Mouse (Mus musculus): ENCODE data around the gene Tex19.2. TPM values are rescaled to one million over a fixed set of nuclear protein-coding genes. Genes with fewer than 3 reads are reported as not detected.
"Not testable (repeated sequence)": the region's sequence is repeated elsewhere in the genome, so short reads cannot be mapped to it uniquely, and the experiment has no call there.

The Tex19.2 gene
- polyA plus RNA-seq, 1 experiment = not detected

DNA sequence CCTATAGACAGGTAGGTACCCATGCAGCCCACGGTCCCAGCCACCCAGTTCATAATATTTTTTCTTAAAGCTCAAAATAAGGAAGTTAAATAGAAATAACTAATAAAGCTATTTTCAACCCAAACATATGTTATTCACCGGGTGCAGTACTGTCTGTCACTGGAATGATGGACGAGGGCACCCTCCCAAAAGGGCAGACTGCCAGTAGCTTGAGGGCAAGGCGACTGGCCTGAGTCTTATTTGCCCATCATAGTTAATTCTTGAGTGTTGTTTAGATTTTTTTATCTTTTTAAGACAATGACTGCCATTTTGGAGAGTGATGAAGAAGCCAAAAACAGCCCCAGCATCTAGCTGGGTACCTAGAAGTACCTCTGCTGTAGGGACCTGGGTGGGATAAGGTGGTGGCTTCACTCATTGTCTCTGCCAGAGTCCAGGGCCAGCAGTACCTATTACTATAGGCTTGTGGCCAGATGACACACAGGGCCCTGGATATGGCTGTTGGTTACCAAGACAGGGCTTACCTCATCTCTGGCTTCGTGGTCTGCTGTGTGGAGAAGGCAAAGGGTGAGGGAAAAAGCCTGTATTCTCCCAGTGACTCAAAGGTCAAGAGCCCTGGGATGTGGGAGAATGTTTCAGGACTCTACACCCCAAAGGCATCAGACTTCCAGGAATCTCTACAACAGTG is 6.2 kb downstream of the Tex19.2 start:
- no peak for TF ChIP-seq POLR2A (IDR thresholded peaks at IDR 0.05; ENCODE audit: borderline replicate concordance, low read depth, low read length)
- TF ChIP-seq CTCF (IDR thresholded peaks at IDR 0.05; ENCODE audit: low read depth, low read length) = no peak
- H3K4me3 ChIP-seq (ENCODE audit: insufficient read depth, low read length) = no peak overlapping the region
- H3K4me1 ChIP-seq (ENCODE audit: control insufficient read depth, insufficient read depth, low read length) = no peaks in the 10 kb centered on the region

DNA sequence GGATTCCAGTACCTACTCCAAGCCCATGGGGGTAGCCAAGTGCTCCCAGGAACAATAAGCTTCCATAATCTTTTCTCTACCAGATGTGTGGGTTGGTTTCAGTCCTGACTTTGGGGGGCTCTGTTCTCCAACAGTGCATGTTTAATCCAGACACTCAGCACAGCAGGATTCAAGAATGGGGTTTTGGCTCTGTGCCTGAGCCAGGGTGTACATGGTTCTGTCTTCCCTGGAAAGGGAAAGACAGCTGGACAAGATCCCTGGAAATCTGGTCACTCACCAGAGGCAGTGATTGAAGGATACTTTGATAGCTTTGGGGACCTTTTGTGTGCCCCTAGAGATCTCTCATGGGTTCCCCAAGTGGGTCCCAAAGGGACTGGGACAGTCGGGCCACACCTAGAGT is 6.9 kb downstream of the Tex19.2 start:
- TF ChIP-seq CTCF (IDR thresholded peaks at IDR 0.05; ENCODE audit: low read depth, low read length) = no peak
- no peak for TF ChIP-seq POLR2A (IDR thresholded peaks at IDR 0.05; ENCODE audit: borderline replicate concordance, low read depth, low read length)
- no peak overlapping the region for H3K27ac ChIP-seq (ENCODE audit: insufficient read depth, low read depth, low read length)
- no peak overlapping the region for H3K4me3 ChIP-seq (ENCODE audit: insufficient read depth, low read length)
- no peaks in the 10 kb centered on the region for H3K4me1 ChIP-seq (ENCODE audit: control insufficient read depth, insufficient read depth, low read length)

More for the DNA sequence above, 6.2 kb downstream of the Tex19.2 start:
- H3K27ac ChIP-seq (ENCODE audit: insufficient read depth, low read depth, low read length) = no peak overlapping the region

DNA sequence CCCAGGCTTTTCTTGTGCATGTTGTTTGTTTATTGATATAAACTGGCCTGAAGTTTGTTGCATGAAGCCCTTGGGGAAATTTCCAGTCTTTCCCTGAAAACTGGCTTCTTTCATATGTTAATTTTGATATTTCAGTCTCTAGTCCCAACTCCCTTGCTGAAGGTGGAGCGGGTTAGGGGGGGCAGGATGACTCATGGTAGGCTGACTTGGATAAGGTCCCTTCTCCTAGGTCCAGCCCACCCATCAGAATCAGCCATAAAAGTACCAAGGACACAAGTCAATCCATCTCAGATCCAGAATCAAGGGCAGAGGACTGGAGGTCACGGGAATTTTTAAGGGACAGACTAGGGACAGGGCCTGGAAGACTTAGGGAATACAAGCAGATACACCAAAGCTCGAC is 7.4 kb downstream of the Tex19.2 start:
- TF ChIP-seq CTCF (IDR thresholded peaks at IDR 0.05; ENCODE audit: low read depth, low read length) (no peak), POLR2A (IDR thresholded peaks at IDR 0.05; ENCODE audit: borderline replicate concordance, low read depth, low read length) (no peak)
- H3K27ac ChIP-seq (ENCODE audit: insufficient read depth, low read depth, low read length) = no peak overlapping the region
- H3K4me1 ChIP-seq (ENCODE audit: control insufficient read depth, insufficient read depth, low read length) = no peaks in the 10 kb centered on the region
- no peak overlapping the region for H3K4me3 ChIP-seq (ENCODE audit: insufficient read depth, low read length)

DNA sequence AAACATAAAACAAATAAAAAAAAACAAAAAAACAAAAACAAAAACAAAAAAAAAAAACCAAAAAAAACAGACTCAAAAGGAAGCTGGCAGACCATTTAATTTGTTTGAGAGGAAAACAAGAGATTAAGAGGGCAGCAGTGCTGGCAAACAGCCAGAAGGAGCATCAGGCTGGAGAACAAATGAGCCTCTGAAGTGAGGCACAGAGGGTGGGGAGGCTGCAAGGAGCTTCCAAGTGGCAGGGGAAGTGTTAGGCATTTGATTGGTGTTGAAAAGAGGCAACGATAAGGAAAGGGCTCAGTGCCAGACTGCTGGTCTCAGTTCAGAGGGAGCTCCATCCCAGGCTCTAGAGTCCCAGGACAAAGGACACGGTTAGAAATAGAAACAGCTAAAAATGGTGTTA is 8.5 kb downstream of the Tex19.2 start:
- Histone ChIP-seq H3K27ac (ENCODE audit: insufficient read depth, low read depth, low read length) (no peak overlapping the region), H3K4me3 (ENCODE audit: insufficient read depth, low read length) (no peak overlapping the region), H3K4me1 (ENCODE audit: control insufficient read depth, insufficient read depth, low read length) (no peaks in the 10 kb centered on the region)
- TF ChIP-seq CTCF (IDR thresholded peaks at IDR 0.05; ENCODE audit: low read depth, low read length) = no peak
- TF ChIP-seq POLR2A (IDR thresholded peaks at IDR 0.05; ENCODE audit: borderline replicate concordance, low read depth, low read length) = no peak

DNA sequence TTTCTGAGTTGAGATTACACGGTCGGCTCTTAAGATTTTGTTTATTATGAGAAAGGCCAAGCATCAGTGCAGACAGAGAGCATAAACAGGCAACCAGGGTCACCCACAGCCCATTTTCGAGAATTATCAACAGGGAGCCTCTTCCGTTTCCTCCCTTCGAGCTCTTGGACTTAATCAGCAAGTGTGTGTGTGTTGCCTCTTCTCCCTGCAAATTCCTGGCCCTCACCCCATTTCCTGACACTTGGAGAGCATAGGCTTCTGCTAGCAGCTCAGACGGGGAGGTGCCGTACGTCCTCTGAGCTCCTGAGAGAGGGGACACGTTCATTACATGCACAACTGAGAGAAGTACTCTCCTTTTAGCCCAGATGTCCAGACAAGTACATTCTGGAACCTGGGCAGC is 10.4 kb downstream of the Tex19.2 start:
- H3K4me3 ChIP-seq (ENCODE audit: insufficient read depth, low read length) = no peak overlapping the region
- no peak overlapping the region for H3K27ac ChIP-seq (ENCODE audit: insufficient read depth, low read depth, low read length)
- no peak for TF ChIP-seq POLR2A (IDR thresholded peaks at IDR 0.05; ENCODE audit: borderline replicate concordance, low read depth, low read length)
- no peak for TF ChIP-seq CTCF (IDR thresholded peaks at IDR 0.05; ENCODE audit: low read depth, low read length)
- H3K4me1 ChIP-seq (ENCODE audit: control insufficient read depth, insufficient read depth, low read length) = no peaks in the 10 kb centered on the region

DNA sequence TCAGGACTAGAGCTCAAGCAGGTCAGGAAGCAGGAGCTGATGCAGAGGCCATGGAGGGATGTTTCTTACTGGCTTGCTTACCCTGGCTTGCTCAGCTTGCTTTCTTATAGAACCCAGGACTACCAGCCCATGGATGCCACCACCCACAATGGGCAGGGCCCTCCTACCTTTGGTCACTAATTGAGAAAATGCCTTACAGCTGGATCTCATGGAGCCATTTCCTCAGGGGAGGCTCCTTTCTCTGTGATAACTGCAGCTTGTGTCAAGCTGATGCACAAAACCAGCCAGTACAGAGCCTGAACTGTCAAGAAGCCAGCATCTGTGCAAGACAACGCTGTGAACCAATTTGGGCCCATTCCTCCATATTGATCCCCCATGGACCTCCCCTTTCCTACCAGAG is 11.2 kb downstream of the Tex19.2 start:
- not testable (repeated sequence) for H3K27ac ChIP-seq (ENCODE audit: insufficient read depth, low read depth, low read length); H3K4me3 ChIP-seq (ENCODE audit: insufficient read depth, low read length); H3K4me1 ChIP-seq (ENCODE audit: control insufficient read depth, insufficient read depth, low read length)

DNA sequence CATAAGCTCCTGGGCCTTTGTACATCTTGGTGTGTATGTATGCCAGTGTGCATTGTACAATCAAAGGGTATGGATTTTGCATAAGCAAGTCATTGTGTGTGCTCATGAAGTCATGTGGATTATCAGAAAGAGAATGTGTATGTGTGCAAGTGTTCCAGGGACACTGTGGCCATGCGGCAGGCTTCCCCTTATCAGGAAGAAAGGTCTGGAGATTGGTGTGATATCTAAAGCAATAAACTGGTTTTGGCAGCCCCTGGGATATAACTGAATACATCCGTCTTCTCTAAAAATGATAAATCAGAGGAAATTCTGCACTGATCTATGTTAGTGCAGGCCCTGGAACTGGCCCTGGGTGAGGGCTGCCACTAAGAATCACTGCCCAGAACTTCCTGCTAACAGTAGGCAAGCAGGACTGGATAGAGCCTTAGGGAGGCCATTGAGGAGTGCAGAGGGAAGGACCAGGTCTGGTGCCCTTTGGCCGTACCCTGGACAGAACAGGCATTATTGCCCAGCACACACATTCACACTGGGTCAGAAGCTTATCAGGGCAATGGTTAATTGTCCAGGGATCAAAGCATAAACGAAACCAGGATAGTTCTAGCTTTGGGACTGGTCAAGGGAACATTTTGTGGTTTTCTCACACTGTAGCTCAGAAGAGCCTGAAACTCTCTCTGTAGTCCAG is 17.2 kb downstream of the Tex19.2 start:
- no peaks in the 10 kb centered on the region; the same call in 1 of the 2 replicates for H3K4me1 ChIP-seq (ENCODE audit: control insufficient read depth, insufficient read depth, low read length)
- no peak overlapping the region for H3K4me3 ChIP-seq (ENCODE audit: insufficient read depth, low read length)
- H3K27ac ChIP-seq (ENCODE audit: insufficient read depth, low read depth, low read length) = no peak overlapping the region
- TF ChIP-seq POLR2A (IDR thresholded peaks at IDR 0.05; ENCODE audit: borderline replicate concordance, low read depth, low read length) (no peak), CTCF (IDR thresholded peaks at IDR 0.05; ENCODE audit: low read depth, low read length) (no peak)

DNA sequence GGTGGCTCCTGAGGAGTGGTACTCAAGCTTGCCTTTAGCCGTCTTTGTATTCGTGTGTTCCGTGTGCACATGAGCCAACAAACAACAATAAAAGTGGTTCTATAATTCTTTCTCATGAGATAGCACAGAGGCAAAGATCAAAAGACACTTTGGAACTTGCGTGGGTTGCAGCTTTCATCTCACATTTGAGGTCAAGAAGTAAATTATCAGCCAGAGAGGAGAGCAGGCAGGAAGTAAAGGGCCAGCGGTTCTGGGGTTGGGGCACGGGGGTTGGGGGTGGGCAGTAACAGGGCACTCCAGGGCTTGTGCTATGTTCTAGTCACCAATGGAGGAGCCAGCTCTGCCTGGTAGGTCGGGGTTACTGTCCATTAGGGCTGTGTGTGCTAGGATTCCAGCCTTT is 17.8 kb downstream of the Tex19.2 start:
- no peak for TF ChIP-seq CTCF (IDR thresholded peaks at IDR 0.05; ENCODE audit: low read depth, low read length)
- TF ChIP-seq POLR2A (IDR thresholded peaks at IDR 0.05; ENCODE audit: borderline replicate concordance, low read depth, low read length) = no peak
- Histone ChIP-seq H3K4me3 (ENCODE audit: insufficient read depth, low read length) (no peak overlapping the region), H3K4me1 (ENCODE audit: control insufficient read depth, insufficient read depth, low read length) (no peaks in the 10 kb centered on the region; the same call in 1 of the 2 replicates), H3K27ac (ENCODE audit: insufficient read depth, low read depth, low read length) (no peak overlapping the region)

DNA sequence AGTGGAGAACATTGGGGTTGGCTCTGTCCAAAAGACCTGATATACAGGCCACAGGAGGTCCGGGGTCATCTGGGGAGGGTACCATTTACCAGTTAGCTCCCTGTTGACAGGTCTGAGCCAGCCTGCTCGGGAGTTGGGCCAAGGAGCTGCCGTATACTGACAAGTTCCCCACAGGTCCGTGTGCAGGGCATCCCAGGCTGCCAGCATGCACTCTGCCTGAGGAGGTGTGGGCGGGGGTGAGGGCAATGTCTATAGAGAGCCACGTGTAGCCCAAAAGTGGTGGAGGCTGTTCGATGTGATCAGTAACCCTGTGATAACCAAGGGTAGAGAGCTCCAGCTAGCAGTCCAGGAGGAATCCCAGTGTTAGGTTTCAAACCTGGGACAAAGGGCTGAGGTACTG is 18.7 kb downstream of the Tex19.2 start:
- Histone ChIP-seq H3K4me3 (ENCODE audit: insufficient read depth, low read length) (no peak overlapping the region), H3K27ac (ENCODE audit: insufficient read depth, low read depth, low read length) (no peak overlapping the region), H3K4me1 (ENCODE audit: control insufficient read depth, insufficient read depth, low read length) (no peaks in the 10 kb centered on the region; the same call in 1 of the 2 replicates)
- TF ChIP-seq CTCF (IDR thresholded peaks at IDR 0.05; ENCODE audit: low read depth, low read length) (no peak), POLR2A (IDR thresholded peaks at IDR 0.05; ENCODE audit: borderline replicate concordance, low read depth, low read length) (no peak)
